Mouse (Mus musculus) WW6 (cell line): Measurements from ENCODE around the gene Gm3298.
"Not testable (repeated sequence)": the region's sequence is repeated elsewhere in the genome, so short reads cannot be mapped to it uniquely, and the experiment has no call there.

Experiments used
- DNase-seq: peaks from one replicate; pipeline ENCODE4 v3.0.0-alpha.2; 2013; ENCODE audit warnings: low read depth, low spot score

The Gm3298 gene

DNA sequence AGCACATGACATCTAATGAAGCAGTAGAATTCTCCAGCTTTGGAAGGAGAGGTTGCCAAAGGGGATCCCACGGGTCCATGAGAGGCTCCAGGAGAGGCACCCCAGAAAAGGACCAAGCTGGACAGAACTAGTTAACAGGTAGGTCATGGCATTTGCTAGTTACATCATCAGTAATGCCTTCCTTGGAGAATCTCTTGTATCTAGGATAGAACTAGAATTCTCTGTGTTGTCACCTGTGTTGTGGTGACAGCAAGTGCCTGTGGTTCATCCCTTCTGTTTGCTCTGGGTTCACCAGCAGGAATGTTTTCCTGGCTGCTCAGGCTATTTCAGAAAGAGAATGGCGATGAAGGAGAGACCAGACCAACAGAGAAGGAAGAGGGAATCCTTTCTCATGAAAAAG is at the start of gene Gm3298:
Gene Gm3298, plus strand, starts transcription at position 301 of the 400 bp plus-strand sequence.
- not testable (repeated sequence) for DNase-seq

DNA sequence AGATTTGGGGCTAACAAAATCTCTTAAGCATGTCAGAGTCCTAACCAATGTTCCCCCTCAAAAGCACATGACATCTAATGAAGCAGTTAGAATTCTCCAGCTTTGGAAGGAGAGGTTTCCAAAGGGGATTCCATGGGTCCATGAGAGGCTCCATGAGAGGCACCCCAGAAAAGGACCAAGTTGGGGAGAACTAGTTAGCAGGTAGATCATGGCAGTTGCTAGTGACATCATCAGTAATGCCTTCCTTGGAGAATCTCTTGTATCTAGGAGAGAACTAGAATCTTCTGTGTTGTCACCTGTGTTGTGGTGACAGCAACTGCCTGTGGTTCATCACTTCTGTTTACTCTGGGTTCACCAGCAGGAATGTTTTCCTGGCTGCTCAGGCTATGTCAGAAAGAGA is 32.1 kb upstream of the Gm3298 start, which contains the start of gene Gm8297:
Gene Gm8297, plus strand, starts transcription at position 301 of the 400 bp plus-strand sequence.
- not testable (repeated sequence) for DNase-seq

- not testable (repeated sequence) for DNase-seq
Observed at GRCm38 (mm10) chr14:5050329-5050728, 34.6 kb downstream of the Gm3298 start, which contains the start of gene 4930555G01Rik. Gene 4930555G01Rik (plus strand): TSS chr14:5050629.
